Mouse (Mus musculus) spleen, postnatal 10 days (tissue): Measurements from ENCODE around the gene Pdcd2.
"Not testable (repeated sequence)": the region's sequence is repeated elsewhere in the genome, so short reads cannot be mapped to it uniquely, and the experiment has no call there.

Source experiments
- DNase-seq, 2 experiments: peaks; one replicate each; pipeline ENCODE4 v3.0.0; 2021 to 2022; ENCODE audit warnings: low spot score in 2 of 2

Gene Pdcd2

DNA sequence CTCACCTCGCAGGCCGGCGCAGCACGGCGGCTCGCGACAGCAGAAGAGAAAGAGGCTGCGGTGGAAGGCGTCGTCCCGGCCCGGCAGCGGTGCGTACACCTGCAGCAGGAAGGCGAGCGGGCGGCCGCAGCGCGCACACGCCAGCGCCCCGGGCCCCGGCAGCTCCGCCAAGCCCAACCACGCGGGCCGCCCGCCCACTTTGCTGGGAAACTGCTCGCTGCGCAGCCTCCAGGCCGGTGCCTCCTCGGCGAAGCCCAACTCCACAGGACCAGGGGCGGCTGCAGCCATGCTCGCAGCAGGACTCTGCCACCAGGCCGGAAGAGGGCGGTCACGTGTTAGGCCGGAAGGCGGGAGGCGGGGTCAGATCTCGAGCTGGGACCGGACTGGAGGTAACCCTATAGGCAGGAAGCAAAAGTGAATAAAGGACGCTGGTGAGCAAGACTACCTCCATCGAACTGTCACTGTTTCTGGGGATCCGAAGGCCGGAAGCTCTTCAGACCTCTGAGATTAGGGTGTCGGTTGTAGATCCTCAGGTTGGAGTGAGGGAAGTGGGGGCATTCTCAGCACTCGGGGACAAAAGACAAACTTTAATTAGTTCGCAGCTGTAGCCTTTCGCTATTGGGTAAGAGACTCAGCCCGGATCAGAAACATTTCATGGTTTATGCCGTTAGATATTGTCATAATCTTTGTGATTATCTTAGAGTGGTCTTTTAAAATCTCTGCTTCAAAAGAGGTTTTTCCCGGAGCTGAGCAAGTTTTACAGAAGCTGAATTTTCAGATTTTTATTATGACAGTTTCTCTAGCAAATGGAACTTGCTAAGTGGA is at the start of gene Pdcd2:
Pdcd2 (minus strand) TSS at position 316 of the 825 bp plus-strand sequence.
- DNase-seq: peak; percentile 88 to 96

- no peak for DNase-seq
These were observed 48.0 kb upstream of the Pdcd2 start for GRCm38 (mm10) chr17:15575056-15575455.

DNA sequence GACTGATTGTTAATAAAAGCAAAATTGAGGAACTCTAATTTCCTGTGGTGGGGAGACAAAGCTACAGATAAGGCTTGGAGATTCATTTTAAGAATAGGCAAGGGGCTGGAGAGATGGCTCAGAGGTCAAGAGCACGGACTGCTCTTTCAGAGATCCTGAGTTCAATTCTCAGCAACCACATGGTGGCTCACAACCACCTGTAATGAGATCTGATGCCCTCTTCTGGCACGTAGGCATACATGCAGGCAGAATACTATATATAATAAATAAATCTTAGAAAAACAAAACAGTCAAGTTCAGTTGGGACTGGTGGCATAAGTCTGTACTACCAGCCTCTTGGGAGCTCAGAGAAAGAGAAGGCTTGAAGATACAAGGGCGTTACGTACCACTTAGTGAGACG is 39.8 kb upstream of the Pdcd2 start:
- no peak for DNase-seq

- DNase-seq: no peak
These were observed 37.8 kb upstream of the Pdcd2 start for GRCm38 (mm10) chr17:15564928-15565300.

- DNase-seq: peak; percentile 97 to 99
These were observed 37.2 kb upstream of the Pdcd2 start, which contains the start of gene Prdm9 for GRCm38 (mm10) chr17:15564014-15564927. Gene Prdm9 (minus strand): TSS chr17:15564354.

GRCm38 (mm10) chr17:15559946-15560345 is 32.8 kb upstream of the Pdcd2 start:
- DNase-seq: no peak

DNA sequence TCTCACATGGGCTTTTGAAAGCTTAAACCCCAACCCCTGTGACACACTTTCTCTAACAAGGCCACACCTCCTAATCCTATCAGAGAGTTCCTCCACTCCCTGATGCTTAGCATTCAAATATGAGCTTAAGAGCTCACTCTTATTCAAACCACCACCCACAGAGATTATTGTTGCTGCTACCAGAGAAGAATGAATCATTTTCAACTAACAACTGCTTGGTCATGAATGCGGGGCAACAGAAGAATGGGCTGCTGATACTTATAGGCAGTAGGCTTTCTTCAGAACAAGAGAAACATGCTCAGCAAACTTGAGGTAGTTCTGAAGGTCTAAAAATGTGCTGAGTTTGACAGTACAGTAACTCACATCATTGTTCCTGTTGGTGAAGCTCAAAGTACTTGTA is 22.6 kb upstream of the Pdcd2 start:
- no peak for DNase-seq

DNA sequence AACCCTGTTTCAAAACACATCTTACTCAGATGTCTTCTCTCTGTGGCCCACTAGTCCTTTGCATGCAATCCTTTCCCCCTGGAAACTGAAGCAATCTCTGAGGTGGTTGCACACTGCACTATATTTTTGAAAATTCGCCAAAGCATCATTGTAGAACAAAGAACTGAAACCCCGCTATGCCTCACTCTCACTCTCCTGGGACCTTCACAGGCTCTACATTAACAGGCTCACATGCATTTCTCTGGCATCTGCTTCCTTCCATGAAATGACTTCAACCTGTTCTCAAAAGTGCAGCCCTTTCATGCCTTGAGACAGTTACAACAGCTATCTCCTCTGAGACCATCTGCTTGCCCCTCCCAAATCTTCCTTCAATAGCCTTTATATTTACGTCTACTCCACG is 19.3 kb upstream of the Pdcd2 start:
- DNase-seq: peak in 1 of 2 experiments; percentile 24

DNA sequence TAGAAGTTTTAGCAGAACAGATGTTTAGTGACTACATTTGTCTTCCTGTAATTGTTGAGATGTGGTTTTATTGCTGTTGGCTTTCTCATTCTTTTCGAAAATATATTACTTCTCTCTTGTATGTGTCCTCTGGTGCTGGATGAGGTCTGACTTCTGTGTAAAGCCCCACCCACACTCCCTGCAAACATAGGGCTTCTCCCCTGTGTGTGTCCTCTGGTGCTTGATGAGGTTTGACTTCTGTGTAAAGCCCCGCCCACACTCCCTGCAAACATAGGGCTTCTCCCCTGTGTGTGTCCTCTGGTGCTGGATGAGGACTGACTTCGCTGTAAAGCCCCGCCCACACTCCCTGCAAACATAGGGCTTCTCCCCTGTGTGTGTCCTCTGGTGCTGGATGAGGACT is 16.8 kb upstream of the Pdcd2 start:
- DNase-seq: not testable (repeated sequence)

GRCm38 (mm10) chr17:15540309-15540708 is 13.2 kb upstream of the Pdcd2 start:
- DNase-seq: no peak

DNA sequence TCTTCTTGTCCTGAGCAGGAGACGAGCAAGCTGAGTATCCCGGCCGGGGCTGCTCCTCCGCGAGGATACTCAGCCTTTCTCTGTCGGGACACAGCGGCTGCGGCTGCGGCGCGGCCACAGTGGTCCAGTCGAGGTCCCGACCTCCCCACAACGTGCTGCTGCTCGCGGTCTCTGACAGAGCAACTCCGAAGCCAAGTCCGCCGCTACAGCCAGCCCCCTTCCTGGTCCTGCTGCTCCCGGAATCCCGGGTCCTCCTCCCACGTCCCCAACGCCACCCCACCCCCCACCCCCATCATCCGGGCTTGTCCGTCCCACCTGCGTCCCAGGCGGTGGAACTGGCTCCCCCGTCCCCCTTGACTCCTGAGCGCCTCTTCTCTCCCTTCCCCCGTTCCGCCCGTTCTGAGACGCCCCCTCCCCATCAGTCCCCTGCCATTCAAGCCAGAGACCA is 9.4 kb upstream of the Pdcd2 start:
- no peak for DNase-seq

DNA sequence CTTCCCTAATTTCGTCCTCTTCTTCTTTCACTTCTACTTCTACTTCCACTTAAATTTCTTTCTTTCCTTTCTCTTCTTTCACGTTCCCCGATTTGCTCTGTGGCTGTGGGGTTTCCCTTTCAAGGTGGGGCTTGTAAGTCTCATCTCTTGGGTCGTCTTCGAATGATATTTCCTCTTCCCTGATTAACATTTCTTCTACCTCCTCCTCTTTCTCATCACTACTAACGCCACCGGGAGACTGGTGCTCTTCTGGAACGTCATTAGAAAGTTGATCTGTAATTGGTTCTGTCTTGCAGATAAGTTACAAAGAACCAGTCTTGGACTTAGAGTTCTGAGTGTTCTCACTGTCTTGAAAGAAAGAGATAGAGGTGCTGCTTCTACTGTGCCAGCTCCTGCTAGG is 8.8 kb upstream of the Pdcd2 start:
- no peak for DNase-seq

GRCm38 (mm10) chr17:15535162-15535800 is 8.2 kb upstream of the Pdcd2 start:
- DNase-seq: no peak

GRCm38 (mm10) chr17:15530141-15530540 is 3.0 kb upstream of the Pdcd2 start:
- DNase-seq: peak in 1 of 2 experiments; percentile 67

GRCm38 (mm10) chr17:15528887-15529286 is 1.8 kb upstream of the Pdcd2 start:
- no peak for DNase-seq

GRCm38 (mm10) chr17:15527811-15528136 is 673 bp upstream of the Pdcd2 start:
- DNase-seq: no peak

DNA sequence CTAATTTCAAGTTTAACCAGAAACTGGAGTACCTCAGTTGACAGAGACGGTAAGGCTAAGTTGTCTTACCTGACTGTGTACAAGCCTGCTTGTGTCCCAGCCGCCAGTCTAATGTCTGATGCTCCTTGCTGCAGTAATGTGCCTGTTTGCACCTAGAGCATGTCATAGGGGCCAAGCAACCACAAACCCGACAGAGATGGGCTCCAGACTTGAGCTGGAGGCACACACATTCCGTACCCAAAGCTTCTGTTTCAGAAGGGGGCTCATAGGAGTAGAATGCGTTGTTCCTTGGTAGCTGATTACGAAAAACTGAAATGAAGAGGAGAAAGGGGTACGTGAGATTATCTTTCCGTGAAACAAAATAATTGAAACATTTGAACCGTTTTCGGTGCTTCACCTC is 797 bp downstream of the Pdcd2 start:
- DNase-seq: no peak

DNA sequence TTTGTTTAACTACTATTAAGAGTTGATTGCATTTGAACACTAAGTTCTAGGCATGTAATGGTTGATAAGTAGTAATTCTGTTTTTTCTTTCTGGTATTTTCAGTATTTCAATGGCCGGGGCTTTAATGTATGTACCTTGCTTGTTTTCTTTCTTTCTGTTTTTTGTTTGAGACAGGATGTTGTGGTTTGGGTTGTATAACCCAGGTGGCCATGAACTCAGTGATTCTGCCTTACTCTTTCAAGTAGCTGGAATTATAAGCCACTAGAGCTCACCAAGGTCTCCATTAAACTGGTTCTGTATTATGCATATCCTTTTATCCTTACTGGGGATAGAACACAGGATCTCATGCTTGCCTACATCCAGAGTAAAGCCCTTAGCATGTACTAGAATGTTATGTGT is 8.3 kb downstream of the Pdcd2 start:
- no peak for DNase-seq

DNA sequence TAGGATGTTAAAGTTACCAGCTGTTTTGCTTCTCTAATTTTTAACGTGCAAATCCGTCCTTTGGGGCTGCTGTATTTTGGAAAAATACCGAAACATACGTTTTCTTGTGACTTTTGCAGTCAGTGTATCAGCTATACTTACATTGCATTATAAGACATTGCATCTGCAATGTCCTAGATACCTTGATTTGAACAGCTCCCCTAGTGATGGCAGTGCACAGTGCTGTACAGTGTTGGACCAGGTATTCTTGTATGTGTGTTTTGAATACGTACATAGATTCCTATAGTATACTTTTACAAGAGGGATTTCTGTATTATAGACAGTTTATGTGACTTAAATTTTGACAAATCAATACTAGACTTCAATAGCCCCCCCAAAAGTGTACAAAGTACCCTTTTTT is 8.9 kb downstream of the Pdcd2 start:
- no peak for DNase-seq

DNA sequence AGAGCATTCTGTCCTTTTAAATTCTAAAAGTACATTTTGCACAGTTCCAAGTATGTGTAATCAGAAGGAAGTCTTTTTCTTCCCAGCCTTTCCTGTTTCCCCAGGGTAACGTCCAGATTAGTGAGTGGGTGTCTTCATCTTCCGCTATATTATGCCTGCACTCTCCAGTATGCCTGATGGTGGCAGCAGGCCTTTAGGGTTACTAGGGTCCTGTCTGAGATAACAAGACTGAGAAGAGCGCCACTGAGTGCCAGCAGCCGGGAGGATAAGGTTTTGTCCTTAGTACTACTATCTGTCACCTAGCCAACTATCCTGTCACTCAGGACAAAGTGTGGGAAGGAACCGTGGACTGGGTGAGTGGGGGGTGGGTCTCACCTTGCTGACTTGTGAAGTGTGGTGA is 9.3 kb downstream of the Pdcd2 start:
- no peak for DNase-seq

DNA sequence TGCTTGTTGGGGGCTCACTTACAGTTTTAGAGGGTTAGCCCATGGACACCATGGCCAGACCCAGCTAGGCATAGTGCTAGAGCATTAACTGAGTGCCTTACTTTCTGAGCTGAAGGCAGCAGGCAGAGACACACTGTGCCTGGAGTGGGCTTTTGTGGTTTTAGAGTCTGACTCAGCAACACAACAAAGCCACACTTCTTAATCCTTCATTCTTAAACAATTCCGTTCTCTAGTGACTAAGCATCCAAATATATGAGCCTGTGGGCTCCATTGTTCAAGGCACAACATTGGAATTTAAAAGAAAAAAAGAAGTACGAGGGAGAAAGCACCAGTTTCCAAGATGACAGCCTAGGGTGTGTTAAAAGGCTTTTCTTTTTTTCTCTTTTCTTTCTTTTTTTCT is 16.4 kb downstream of the Pdcd2 start:
- DNase-seq: no peak

DNA sequence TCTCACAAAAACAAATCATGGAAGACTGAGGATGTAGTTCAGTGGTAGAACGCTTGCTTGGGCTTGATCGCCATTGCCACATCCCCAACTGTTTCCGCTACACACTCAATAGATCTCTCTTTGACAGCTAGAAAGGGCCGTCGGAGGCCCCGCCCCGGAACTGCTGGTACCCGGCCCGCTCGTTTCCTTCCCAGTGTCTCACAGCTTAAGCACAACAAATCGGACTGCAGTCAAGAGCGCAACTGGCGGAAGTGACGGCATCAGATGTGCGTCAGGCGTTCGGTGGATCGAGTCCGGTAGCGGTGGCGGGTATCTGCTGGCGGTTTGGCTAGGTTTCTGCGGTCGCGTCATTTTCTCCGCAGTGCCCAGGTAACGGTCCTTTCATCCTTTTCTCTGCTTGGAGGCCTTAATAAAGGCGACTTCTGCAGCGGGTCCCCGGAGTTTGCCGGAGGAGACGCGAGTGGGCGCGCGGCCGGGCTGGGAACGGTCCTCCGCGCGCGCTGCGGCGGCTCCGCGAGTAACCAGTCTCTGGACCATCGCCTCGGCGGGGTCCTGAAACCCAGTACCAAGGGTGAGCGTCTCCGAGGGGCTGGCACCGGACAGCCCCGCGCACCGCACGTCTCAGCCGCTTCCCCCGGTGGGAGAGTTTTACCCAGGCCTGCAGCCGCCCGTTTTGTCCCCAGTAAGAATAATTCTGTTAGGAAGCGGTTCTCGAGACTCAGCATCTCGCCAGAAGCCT is 27.3 kb downstream of the Pdcd2 start, which contains the start of the genes Psmb1 and Tbp:
Psmb1 (minus strand) TSS at position 96 of the 739 bp plus-strand sequence.
Tbp (plus strand) TSS at position 233 of the 739 bp plus-strand sequence.
- DNase-seq: peak; percentile 90 to 98
